Mouse (Mus musculus): ENCODE data around the gene Rhobtb1. TPM values are rescaled to one million over a fixed set of nuclear protein-coding genes. Genes with fewer than 3 reads are reported as not detected.

Rhobtb1 gene
- polyA plus RNA-seq (2012; rRNA removed), result 4.4 and 8.0 TPM in 2 replicates

DNA sequence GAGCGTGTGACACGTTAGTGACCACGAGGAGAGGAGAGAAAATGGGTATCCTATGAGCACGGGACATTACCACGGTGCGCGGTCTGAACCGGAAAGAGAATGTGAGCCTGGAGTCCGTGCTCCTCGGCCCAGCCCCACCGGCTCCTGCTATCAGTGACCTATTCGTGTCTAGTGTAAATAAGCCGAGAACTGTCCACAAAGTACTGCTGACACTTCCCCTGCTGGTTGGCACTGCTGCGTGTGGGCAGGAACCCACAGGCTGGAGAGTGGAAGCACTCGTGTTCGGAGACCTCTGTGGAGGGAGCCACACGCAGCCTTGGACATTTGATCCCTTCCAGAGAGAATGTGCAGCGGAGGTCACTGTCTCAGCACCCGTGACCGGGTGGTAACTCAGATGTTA lies at the start of gene Rhobtb1:
TSS of gene Rhobtb1 (plus strand) at position 390 of the 400 bp plus-strand sequence.
- no peak for TF ChIP-seq POLR2A (IDR thresholded peaks at IDR 0.05; ENCODE audit: control insufficient read depth, extremely low read depth, insufficient read depth, low read length, poor library complexity)
- TF ChIP-seq CTCF (IDR thresholded peaks at IDR 0.05; ENCODE audit: borderline replicate concordance, control insufficient read depth, extremely low read depth, insufficient read depth, low read length, poor library complexity), result no peak
- Histone ChIP-seq H3K27me3 (ENCODE audit: control insufficient read depth, insufficient read depth, low read length) (no peaks in the 10 kb centered on the region), H3K36me3 (ENCODE audit: control insufficient read depth, insufficient read depth, low read length) (no peaks in the 10 kb centered on the region), H3K27ac (ENCODE audit: control insufficient read depth, insufficient read depth, low read length) (no peak within 1 kb of the TSS), H3K4me1 (replicated peaks; ENCODE audit: control insufficient read depth, insufficient read depth, low read length) (no peaks in the 10 kb centered on the region), H3K4me3 (ENCODE audit: control insufficient read depth, insufficient read depth, low read length) (no peak within 1 kb of the TSS)
- no peak for DNase-seq
- WGBS, result 82% methylated on average over 20 of the region's 20 CpGs

DNA sequence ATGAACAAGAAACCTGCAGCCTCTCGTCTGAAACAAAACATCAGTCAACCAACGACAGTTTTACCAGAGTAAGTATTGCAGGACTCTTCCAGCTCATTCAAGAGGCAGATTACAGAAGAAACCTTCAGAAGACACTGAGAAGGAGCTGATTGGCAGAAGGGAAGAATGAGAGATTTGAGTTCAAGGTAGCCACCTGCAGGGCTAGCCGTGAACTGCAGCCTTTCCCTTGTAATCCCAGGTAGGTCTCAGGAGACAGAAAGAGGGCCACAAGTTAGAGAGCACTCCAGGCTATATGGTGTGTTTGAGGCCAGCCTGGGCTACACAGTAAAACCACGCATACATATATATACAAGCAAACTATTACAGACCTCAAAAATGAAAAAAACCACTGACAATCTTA lies 49.2 kb upstream of the Rhobtb1 start:
- peak; percentile 44 for DNase-seq
- H3K27me3 ChIP-seq (ENCODE audit: control insufficient read depth, insufficient read depth, low read length), result no peaks in the 10 kb centered on the region
- no peak overlapping the region for H3K4me3 ChIP-seq (ENCODE audit: control insufficient read depth, insufficient read depth, low read length)
- H3K4me1 ChIP-seq (replicated peaks; ENCODE audit: control insufficient read depth, insufficient read depth, low read length), result no peaks in the 10 kb centered on the region
- no peak overlapping the region for H3K27ac ChIP-seq (ENCODE audit: control insufficient read depth, insufficient read depth, low read length)
- TF ChIP-seq POLR2A (IDR thresholded peaks at IDR 0.05; ENCODE audit: control insufficient read depth, extremely low read depth, insufficient read depth, low read length, poor library complexity) (no peak), CTCF (IDR thresholded peaks at IDR 0.05; ENCODE audit: borderline replicate concordance, control insufficient read depth, extremely low read depth, insufficient read depth, low read length, poor library complexity) (no peak)
- WGBS, result 82% methylated on average over 4 of the region's 4 CpGs
- no peaks in the 10 kb centered on the region for H3K36me3 ChIP-seq (ENCODE audit: control insufficient read depth, insufficient read depth, low read length)

DNA sequence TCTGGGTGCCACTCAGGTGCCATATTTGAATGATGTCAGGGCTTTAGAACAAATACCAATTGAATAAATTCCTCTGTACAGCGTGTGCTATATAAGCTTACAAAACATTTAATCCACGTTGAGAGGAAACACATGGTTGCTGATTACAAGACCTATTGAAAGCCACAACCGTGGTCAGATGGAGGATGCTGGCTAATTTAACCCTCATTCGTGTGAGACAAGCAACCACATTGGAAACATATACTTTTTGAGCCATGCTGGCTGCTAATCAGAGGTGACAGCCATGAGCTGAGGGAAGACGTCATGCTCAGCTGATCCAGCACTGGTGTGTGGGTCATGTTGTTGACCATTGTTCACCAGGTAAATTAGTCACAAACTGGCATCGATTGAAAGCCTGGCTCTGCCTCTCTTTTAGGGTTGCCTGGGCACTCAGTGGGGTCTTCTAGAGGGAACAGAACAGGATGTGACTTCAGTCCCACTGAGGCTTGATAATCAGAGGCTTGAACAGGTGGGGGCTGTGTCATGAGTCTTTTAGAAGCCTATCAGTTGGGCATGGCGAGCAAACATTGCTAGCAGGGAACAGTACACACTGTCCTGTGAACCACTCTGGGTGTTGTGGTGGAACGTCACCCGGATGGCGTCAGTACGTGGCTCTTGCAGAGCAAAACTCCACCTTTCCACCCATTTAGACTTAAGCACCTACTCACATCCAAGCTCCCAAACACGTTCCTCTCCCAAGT lies 46.9 kb upstream of the Rhobtb1 start:
- Histone ChIP-seq H3K4me3 (ENCODE audit: control insufficient read depth, insufficient read depth, low read length) (no peak overlapping the region), H3K27me3 (ENCODE audit: control insufficient read depth, insufficient read depth, low read length) (no peaks in the 10 kb centered on the region), H3K4me1 (replicated peaks; ENCODE audit: control insufficient read depth, insufficient read depth, low read length) (no peaks in the 10 kb centered on the region), H3K27ac (ENCODE audit: control insufficient read depth, insufficient read depth, low read length) (no peak overlapping the region), H3K36me3 (ENCODE audit: control insufficient read depth, insufficient read depth, low read length) (no peaks in the 10 kb centered on the region)
- WGBS, result 55% methylated on average over 12 of the region's 12 CpGs
- no peak for DNase-seq
- TF ChIP-seq POLR2A (IDR thresholded peaks at IDR 0.05; ENCODE audit: control insufficient read depth, extremely low read depth, insufficient read depth, low read length, poor library complexity) (no peak), CTCF (IDR thresholded peaks at IDR 0.05; ENCODE audit: borderline replicate concordance, control insufficient read depth, extremely low read depth, insufficient read depth, low read length, poor library complexity) (no peak)

DNA sequence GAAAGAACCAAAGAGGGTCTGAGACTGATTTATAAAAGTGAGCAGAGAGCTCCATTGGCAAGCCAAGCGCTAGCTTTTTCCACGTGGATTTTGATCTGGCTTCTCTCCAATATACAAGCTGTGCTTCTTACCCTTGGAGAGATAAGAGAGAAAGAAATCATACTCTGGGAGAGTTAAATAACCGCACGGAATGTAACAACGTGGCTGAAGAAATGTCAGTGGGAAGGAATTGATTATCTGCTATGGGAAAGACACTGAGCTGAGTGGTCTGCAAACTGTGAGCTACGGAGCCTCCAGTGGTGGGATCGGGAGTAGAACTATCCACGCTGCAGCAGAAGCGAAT lies 46.4 kb upstream of the Rhobtb1 start:
- no peaks in the 10 kb centered on the region for H3K27me3 ChIP-seq (ENCODE audit: control insufficient read depth, insufficient read depth, low read length)
- no peaks in the 10 kb centered on the region for H3K36me3 ChIP-seq (ENCODE audit: control insufficient read depth, insufficient read depth, low read length)
- 91% methylated on average over 9 of the region's 9 CpGs for WGBS
- DNase-seq, result no peak
- no peak for TF ChIP-seq POLR2A (IDR thresholded peaks at IDR 0.05; ENCODE audit: control insufficient read depth, extremely low read depth, insufficient read depth, low read length, poor library complexity)
- no peak for TF ChIP-seq CTCF (IDR thresholded peaks at IDR 0.05; ENCODE audit: borderline replicate concordance, control insufficient read depth, extremely low read depth, insufficient read depth, low read length, poor library complexity)
- H3K4me3 ChIP-seq (ENCODE audit: control insufficient read depth, insufficient read depth, low read length), result no peak overlapping the region
- H3K27ac ChIP-seq (ENCODE audit: control insufficient read depth, insufficient read depth, low read length), result no peak overlapping the region
- no peaks in the 10 kb centered on the region for H3K4me1 ChIP-seq (replicated peaks; ENCODE audit: control insufficient read depth, insufficient read depth, low read length)

DNA sequence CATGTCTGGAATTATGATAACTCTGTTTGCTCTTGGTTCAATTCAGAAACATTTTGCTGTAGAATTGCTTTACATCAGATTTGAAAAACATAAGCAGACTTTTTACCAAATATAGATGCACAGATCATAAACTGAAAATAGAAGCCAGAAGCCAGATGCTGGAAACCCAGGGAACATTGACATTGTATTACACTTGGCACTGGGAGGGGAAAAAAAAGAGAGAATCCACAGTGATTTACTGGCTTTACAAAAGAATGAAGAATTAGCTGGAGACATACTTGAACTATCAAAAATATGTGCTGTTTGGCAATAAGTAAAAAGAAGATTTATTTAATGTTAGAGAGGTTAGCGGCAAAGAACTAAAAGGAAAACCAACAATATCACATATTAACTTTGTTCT lies 44.4 kb upstream of the Rhobtb1 start:
- H3K27me3 ChIP-seq (ENCODE audit: control insufficient read depth, insufficient read depth, low read length), result no peaks in the 10 kb centered on the region
- 90% methylated on average over 1 of the region's 1 CpGs for WGBS
- TF ChIP-seq POLR2A (IDR thresholded peaks at IDR 0.05; ENCODE audit: control insufficient read depth, extremely low read depth, insufficient read depth, low read length, poor library complexity), result no peak
- no peak for TF ChIP-seq CTCF (IDR thresholded peaks at IDR 0.05; ENCODE audit: borderline replicate concordance, control insufficient read depth, extremely low read depth, insufficient read depth, low read length, poor library complexity)

DNA sequence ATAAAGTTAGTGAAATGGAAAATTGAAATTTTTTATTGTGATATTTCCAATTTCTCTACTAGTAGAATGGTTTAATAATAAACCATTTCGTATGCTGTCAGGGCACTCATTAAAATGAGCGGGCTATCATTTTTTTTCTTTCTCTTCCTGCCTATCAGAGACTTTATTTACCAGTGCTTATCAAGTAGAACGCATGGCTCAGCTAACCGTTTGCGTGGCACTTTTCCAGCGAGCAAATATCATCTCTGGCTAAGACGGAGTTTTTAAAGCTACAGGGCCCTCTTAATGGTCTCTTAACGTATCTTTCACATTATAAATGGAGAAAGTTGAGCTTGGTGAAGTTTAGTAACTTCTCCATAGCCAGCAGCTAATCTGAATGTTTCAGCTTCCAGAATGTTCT lies 44.0 kb upstream of the Rhobtb1 start:
- DNase-seq, result no peak
- H3K36me3 ChIP-seq (ENCODE audit: control insufficient read depth, insufficient read depth, low read length), result no peaks in the 10 kb centered on the region
- TF ChIP-seq POLR2A (IDR thresholded peaks at IDR 0.05; ENCODE audit: control insufficient read depth, extremely low read depth, insufficient read depth, low read length, poor library complexity) (no peak), CTCF (IDR thresholded peaks at IDR 0.05; ENCODE audit: borderline replicate concordance, control insufficient read depth, extremely low read depth, insufficient read depth, low read length, poor library complexity) (no peak)
- WGBS, result 87% methylated on average over 8 of the region's 8 CpGs
- H3K27ac ChIP-seq (ENCODE audit: control insufficient read depth, insufficient read depth, low read length), result no peak overlapping the region
- H3K27me3 ChIP-seq (ENCODE audit: control insufficient read depth, insufficient read depth, low read length), result no peaks in the 10 kb centered on the region
- H3K4me3 ChIP-seq (ENCODE audit: control insufficient read depth, insufficient read depth, low read length), result no peak overlapping the region
- no peaks in the 10 kb centered on the region for H3K4me1 ChIP-seq (replicated peaks; ENCODE audit: control insufficient read depth, insufficient read depth, low read length)

More for the DNA sequence above, 44.4 kb upstream of the Rhobtb1 start:
- H3K27ac ChIP-seq (ENCODE audit: control insufficient read depth, insufficient read depth, low read length), result no peak overlapping the region
- H3K36me3 ChIP-seq (ENCODE audit: control insufficient read depth, insufficient read depth, low read length), result no peaks in the 10 kb centered on the region
- no peak for DNase-seq
- H3K4me3 ChIP-seq (ENCODE audit: control insufficient read depth, insufficient read depth, low read length), result no peak overlapping the region
- H3K4me1 ChIP-seq (replicated peaks; ENCODE audit: control insufficient read depth, insufficient read depth, low read length), result no peaks in the 10 kb centered on the region

DNA sequence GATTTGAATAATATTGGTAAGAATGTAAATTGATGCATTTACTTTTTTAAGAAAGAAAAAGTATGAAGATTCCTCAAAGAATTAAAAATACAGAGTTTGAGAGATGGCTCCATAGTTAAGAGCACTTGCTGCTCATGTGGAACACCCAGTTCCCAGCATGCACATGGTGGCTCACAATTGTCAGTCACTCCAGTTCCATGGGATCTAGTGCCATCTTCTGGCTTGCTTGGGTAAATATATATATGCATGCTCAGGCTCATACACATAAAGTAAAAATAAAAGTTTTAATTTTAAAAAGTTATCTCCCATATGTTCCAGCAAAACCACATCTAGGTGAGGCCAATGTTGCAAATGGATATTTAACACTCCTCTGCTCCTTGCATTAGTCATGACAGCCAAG lies 36.9 kb upstream of the Rhobtb1 start:
- H3K4me3 ChIP-seq (ENCODE audit: control insufficient read depth, insufficient read depth, low read length), result no peak overlapping the region
- no peaks in the 10 kb centered on the region for H3K27me3 ChIP-seq (ENCODE audit: control insufficient read depth, insufficient read depth, low read length)
- no peaks in the 10 kb centered on the region for H3K4me1 ChIP-seq (replicated peaks; ENCODE audit: control insufficient read depth, insufficient read depth, low read length)
- no peak for TF ChIP-seq CTCF (IDR thresholded peaks at IDR 0.05; ENCODE audit: borderline replicate concordance, control insufficient read depth, extremely low read depth, insufficient read depth, low read length, poor library complexity)
- no peak for TF ChIP-seq POLR2A (IDR thresholded peaks at IDR 0.05; ENCODE audit: control insufficient read depth, extremely low read depth, insufficient read depth, low read length, poor library complexity)
- no peak overlapping the region for H3K27ac ChIP-seq (ENCODE audit: control insufficient read depth, insufficient read depth, low read length)
- H3K36me3 ChIP-seq (ENCODE audit: control insufficient read depth, insufficient read depth, low read length), result no peaks in the 10 kb centered on the region
- DNase-seq, result no peak

Measured in thymus, adult 2 months (tissue).